Mouse (Mus musculus) C2C12 (cell line): ENCODE data around the gene Aamdc. TPM values are rescaled to one million over a fixed set of nuclear protein-coding genes. Genes with fewer than 3 reads are reported as not detected.

Experiments used
- H3K27me3 ChIP-seq: one replicate; pipeline ENCODE4 v1.6.1; 2011; ENCODE audit not compliant: control insufficient read depth, insufficient read depth, insufficient read length
- H3K36me3 ChIP-seq: one replicate; pipeline ENCODE4 v1.6.1; 2011; ENCODE audit not compliant: control insufficient read depth, insufficient read depth
- H3K4me3 ChIP-seq: one replicate; pipeline ENCODE4 v1.5.1; 2011; ENCODE audit warnings: mild to moderate bottlenecking, control low read depth; ENCODE audit not compliant: poor library complexity, insufficient read depth, severe bottlenecking
- H3K79me2 ChIP-seq: one replicate; pipeline ENCODE4 v1.6.1; 2011; ENCODE audit not compliant: control insufficient read depth, insufficient read depth
- H3K79me3 ChIP-seq: one replicate; pipeline ENCODE4 v1.6.1; 2011; ENCODE audit warnings: low read depth, control low read depth
- H3ac ChIP-seq: one replicate; pipeline ENCODE3; 2011; ENCODE audit warnings: low read depth; ENCODE audit not compliant: control insufficient read depth, insufficient read length
- CEBPB ChIP-seq: IDR thresholded peaks from one replicate; pipeline ENCODE4 v1.6.1; 2011; ENCODE audit warnings: low read depth, mild to moderate bottlenecking, control low read depth, moderate library complexity
- CTCF ChIP-seq: IDR thresholded peaks from one replicate; pipeline ENCODE4 v1.5.1; 2011; ENCODE audit not compliant: control insufficient read depth, insufficient read depth, insufficient read length
- FOSL1 ChIP-seq: IDR thresholded peaks from one replicate; pipeline ENCODE4 v1.8.0; 2011; ENCODE audit warnings: mild to moderate bottlenecking, low read length; ENCODE audit not compliant: poor library complexity, insufficient read depth, severe bottlenecking
- MAX ChIP-seq: IDR thresholded peaks from one replicate; pipeline ENCODE4 v1.6.1; 2011; ENCODE audit warnings: mild to moderate bottlenecking, control low read depth
- MYOD1 ChIP-seq: IDR thresholded peaks from one replicate; pipeline ENCODE4 v1.6.1; 2011; ENCODE audit warnings: low read depth; ENCODE audit not compliant: control insufficient read depth, insufficient read length
- MYOG ChIP-seq: IDR thresholded peaks from one replicate; pipeline ENCODE4 v1.6.1; 2011; ENCODE audit not compliant: control insufficient read depth, insufficient read length; ENCODE audit errors: extremely low read depth
- USF1 ChIP-seq: IDR thresholded peaks from one replicate; pipeline ENCODE4 v1.6.1; 2011; ENCODE audit warnings: low read depth, mild to moderate bottlenecking, control low read depth, moderate library complexity
- long read RNA-seq, 2 experiments: library from polyadenylated mRNA; unstranded; transcript quantifications; one replicate each; pipeline ENCODE4 v2.0.0; 2019 to 2020
- polyA plus RNA-seq: library from polyadenylated mRNA; unstranded; fragments of >200 nt; fragmentation: generic; extraction: Trizol; gene quantifications from one replicate; pipeline ENCODE4 v1.2.1, GENCODE M21; 2012; ENCODE audit warnings: missing spikeins

Gene Aamdc
- polyA plus RNA-seq = 14.1 TPM
- long read RNA-seq, experiment 1, transcript Aamdc-206 (4 exons, 789 nt) = major isoform, 7 of 21 reads
- long read RNA-seq, experiment 1, transcript Aamdc-213 (5 exons, 883 nt) = minor isoform, 6 of 21 reads
- long read RNA-seq, experiment 1, partial matches to known transcripts = 0 of 21 reads
- long read RNA-seq, experiment 1, other reads (novel, unspliced or antisense) = 5 of 21 reads
- long read RNA-seq, experiment 2 = 0 reads

- peaks cover 45% of the 10 kb centered on the region for H3K79me2 ChIP-seq
- H3K4me3 ChIP-seq = peak within 1 kb of the TSS; percentile 82
- H3ac ChIP-seq = peak within 1 kb of the TSS; percentile 88
- H3K79me3 ChIP-seq = peaks cover 25% of the 10 kb centered on the region
- no peaks in the 10 kb centered on the region for H3K27me3 ChIP-seq
- peak; percentile 76 for TF ChIP-seq CTCF
- no peak for TF ChIP-seq FOSL1
- no peaks in the 10 kb centered on the region for H3K36me3 ChIP-seq
These were observed at the start of gene Aamdc, which contains the start of gene Rsf1 for GRCm38 (mm10) chr7:97579067-97579975. Gene Aamdc (minus strand): TSS chr7:97579497. Gene Rsf1 (plus strand): TSS chr7:97579889.

- H3K36me3 ChIP-seq = no peaks in the 10 kb centered on the region
- peaks cover 8% of the 10 kb centered on the region for H3K79me3 ChIP-seq
- no peak for TF ChIP-seq CEBPB
- no peak for TF ChIP-seq MYOD1
- no peak for TF ChIP-seq CTCF
- TF ChIP-seq MYOG = no peak
- no peak for TF ChIP-seq MAX
- TF ChIP-seq FOSL1 = no peak
- no peak for TF ChIP-seq USF1
- H3ac ChIP-seq = no peak overlapping the region
- no peaks in the 10 kb centered on the region for H3K27me3 ChIP-seq
- no peak overlapping the region for H3K4me3 ChIP-seq
- peaks cover 38% of the 10 kb centered on the region for H3K79me2 ChIP-seq
These were observed 44.1 kb upstream of the Aamdc start for GRCm38 (mm10) chr7:97623402-97623801.

- peaks cover 8% of the 10 kb centered on the region for H3K79me3 ChIP-seq
- TF ChIP-seq USF1 (no peak), FOSL1 (no peak), CTCF (no peak), MAX (no peak), CEBPB (no peak), MYOD1 (no peak), MYOG (no peak)
- H3K27me3 ChIP-seq = no peaks in the 10 kb centered on the region
- peaks cover 35% of the 10 kb centered on the region for H3K79me2 ChIP-seq
- H3K36me3 ChIP-seq = no peaks in the 10 kb centered on the region
- H3K4me3 ChIP-seq = no peak overlapping the region
- no peak overlapping the region for H3ac ChIP-seq
These were observed 43.4 kb upstream of the Aamdc start for GRCm38 (mm10) chr7:97622676-97623075.

GRCm38 (mm10) chr7:97621346-97621745, 42.0 kb upstream of the Aamdc start:
- Histone ChIP-seq H3K27me3 (no peaks in the 10 kb centered on the region), H3ac (no peak overlapping the region), H3K36me3 (no peaks in the 10 kb centered on the region), H3K79me3 (peaks cover 7% of the 10 kb centered on the region), H3K4me3 (no peak overlapping the region), H3K79me2 (peaks cover 27% of the 10 kb centered on the region)
- TF ChIP-seq MYOG = no peak
- no peak for TF ChIP-seq CEBPB
- no peak for TF ChIP-seq USF1

DNA sequence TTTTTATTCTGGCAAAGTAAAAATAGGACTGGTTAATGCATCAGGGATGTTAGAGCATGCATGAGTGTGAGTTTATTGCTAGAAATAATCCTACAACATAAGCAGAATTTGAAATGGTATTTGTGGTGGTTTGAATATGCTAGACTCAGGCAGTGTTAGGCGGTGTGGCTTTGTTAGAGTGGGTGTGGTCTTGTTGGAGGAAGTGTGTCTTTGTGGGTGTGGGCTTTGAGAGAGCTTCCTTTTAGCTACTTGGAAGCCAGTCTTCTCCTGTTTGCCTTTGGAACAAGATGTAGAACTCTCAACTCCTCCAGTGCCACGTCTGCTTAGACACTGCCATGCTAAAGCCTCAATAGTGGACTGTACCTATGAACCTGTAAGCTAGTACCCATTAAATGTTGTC, 19.3 kb upstream of the Aamdc start:
- peaks cover 67% of the 10 kb centered on the region for H3K79me2 ChIP-seq
- TF ChIP-seq MYOD1 = no peak
- TF ChIP-seq MYOG = no peak
- no peak overlapping the region for H3K4me3 ChIP-seq
- no peaks in the 10 kb centered on the region for H3K27me3 ChIP-seq
- no peak overlapping the region for H3ac ChIP-seq
- H3K79me3 ChIP-seq = peaks cover 35% of the 10 kb centered on the region
- no peaks in the 10 kb centered on the region for H3K36me3 ChIP-seq

- H3K79me2 ChIP-seq = peaks cover 75% of the 10 kb centered on the region
- no peak overlapping the region for H3ac ChIP-seq
- peaks cover 28% of the 10 kb centered on the region for H3K79me3 ChIP-seq
- TF ChIP-seq FOSL1 (no peak), MAX (no peak), MYOG (no peak), USF1 (no peak), CTCF (no peak), MYOD1 (no peak), CEBPB (no peak)
- H3K27me3 ChIP-seq = no peaks in the 10 kb centered on the region
- H3K4me3 ChIP-seq = no peak overlapping the region
- H3K36me3 ChIP-seq = no peaks in the 10 kb centered on the region
These were observed 14.2 kb upstream of the Aamdc start for GRCm38 (mm10) chr7:97593535-97593934.
